Mouse (Mus musculus) mesoderm, embryonic 11.5 days (tissue): ENCODE data around the gene Shb.
A peak's percentile ranks its signal among the peaks of the same experiment; 100 is the strongest.

Experiments used
- DNase-seq: peaks from one replicate; pipeline ENCODE4 v3.0.0-alpha.2; 2012; ENCODE audit warnings: low read depth, low spot score

Shb gene

DNA sequence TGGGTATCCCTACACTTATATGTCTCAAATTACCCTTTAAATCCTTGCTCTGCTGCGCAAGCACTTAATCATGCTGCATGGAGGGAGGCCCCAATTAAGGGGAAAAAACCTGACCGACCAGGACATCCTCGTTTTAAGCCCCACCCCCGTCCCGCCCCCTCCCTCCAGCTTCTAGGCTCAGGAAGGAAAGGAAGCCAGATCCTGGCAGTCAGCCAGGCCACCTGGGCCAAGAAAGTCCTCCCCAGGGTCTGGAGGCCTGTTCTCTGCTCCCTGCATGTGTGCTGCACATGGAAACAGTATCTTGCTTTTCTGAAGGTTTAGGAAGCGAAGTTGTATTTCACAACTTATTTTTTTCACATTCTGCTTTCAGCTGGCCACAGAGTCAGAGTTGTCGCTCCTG lies at the start of gene Shb:
TSS of gene Shb (minus strand) at position 96 of the 400 bp plus-strand sequence.
- DNase-seq = peak; percentile 90

DNA sequence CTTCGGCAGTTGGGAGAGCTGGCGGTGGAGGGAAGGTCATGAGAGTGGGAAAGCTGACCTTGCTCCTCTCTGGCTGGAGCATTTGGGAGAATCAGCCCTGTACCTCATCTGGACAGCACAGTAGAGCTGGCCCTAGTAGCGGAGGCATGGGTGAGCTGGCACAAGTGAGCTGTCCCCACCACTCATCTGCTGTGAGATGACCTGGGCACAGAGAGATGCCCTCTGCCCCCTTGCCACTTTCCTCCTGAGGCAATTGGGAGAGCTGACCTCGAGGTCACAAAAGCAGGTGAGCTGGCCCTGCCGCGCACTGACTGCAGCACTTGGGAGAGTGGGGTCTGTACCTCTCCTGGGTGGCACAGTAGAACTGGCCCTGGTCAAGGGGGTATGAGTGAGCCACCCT lies 48.8 kb upstream of the Shb start:
- no peak for DNase-seq

DNA sequence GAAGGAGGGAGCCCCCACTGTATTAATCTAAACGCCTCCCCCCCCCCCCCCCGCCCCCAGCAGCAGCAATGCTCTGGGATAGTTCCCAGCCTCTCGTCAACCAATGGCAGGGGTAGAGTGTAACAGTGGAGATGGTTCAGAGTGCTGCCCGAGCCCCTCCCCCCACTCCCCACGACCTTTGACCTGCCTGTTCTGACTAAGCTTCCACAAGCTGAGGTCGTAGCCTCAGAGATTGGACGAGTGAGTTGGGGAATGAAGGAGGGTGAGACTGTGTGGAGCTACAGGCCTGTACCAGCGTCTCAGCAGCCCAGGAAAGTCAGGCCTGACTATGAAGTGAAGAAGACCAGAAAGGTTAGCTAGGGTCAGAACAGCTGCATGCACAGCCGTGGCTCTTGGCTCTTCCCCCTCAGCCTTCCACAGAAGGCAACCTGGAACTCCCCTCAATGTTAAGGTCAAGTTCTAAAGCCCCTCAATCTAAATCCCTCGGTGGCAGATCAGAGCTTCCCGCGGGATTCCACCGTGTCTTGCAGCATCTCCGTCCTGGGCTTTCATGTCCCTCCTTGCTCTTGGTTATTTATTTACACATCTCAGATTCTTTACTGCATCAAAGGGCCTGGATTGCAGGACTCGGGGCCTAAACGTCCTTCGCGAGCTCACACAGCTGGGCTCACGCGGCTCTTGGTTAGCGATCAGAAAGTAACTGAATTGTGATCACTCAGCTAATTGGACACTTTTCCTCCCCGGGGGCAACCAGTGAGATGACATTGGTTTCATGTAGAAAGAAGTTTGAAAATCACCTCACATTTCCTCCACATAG lies 46.5 kb upstream of the Shb start:
- peak; percentile 46 for DNase-seq

- no peak for DNase-seq
Observed at GRCm38 (mm10) chr4:45577631-45578030, 45.4 kb upstream of the Shb start.

GRCm38 (mm10) chr4:45574614-45575169 lies 42.4 kb upstream of the Shb start:
- DNase-seq = no peak

GRCm38 (mm10) chr4:45569521-45569920 lies 37.3 kb upstream of the Shb start:
- DNase-seq = no peak

DNA sequence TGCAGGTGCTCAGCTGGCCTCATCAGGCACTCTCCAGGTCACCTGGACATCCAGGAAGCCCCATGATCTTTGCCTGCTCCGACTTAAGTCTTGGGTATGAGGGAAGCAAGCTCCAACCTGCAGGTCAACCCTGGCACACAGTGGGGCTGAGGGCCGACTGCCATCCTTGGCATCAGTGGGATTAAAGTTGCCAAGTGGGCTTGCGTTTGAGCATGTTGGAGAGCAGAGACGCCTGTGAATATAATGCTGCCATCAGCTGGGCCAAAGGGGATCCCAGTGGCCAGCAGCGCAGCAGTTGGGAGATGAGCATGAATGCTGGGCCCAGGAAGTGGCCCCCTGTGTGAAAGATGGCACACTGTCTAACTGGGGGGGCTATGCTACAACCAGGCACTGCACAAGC lies 25.9 kb upstream of the Shb start:
- no peak for DNase-seq

DNA sequence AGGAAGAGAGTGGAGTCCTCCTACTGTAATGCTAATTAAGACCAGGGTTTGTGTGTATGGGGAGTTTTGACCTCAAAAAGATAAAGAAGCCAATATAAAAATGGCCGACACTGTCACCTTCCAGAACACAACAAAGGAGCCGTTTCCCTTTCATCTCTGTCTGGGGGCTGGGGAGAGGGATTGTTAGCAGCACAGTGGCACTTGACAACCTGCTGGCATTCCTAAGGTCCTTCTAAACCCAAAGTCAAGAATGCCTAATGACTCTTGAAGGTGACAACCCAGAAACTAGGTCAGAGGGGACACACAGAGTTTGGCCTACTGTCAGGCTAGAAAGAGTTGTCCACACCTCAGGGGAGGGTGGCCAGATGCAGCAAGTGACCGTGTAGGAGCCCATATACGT lies 20.3 kb upstream of the Shb start:
- DNase-seq = no peak

- no peak for DNase-seq
Observed at GRCm38 (mm10) chr4:45550970-45551369, 18.7 kb upstream of the Shb start.

DNA sequence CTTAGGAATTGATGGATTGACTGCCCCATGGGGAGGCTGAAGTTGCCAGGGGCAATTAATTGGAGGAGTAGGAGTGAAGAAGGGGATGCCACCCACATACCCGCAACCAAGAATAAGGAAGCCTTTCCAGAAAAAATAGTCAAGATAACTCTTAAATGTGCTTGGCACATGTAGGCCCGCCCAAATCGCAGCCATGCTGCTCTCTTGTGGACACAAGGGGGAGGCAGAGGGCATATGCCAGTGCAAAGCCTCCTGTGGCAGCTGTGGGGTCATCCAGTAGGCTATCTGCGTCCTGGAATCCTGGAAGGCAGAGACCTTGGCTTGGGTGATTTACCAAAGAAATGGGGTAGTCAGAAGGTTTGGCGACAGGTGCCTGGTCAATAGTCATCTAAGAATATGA lies 17.2 kb upstream of the Shb start:
- DNase-seq = no peak

DNA sequence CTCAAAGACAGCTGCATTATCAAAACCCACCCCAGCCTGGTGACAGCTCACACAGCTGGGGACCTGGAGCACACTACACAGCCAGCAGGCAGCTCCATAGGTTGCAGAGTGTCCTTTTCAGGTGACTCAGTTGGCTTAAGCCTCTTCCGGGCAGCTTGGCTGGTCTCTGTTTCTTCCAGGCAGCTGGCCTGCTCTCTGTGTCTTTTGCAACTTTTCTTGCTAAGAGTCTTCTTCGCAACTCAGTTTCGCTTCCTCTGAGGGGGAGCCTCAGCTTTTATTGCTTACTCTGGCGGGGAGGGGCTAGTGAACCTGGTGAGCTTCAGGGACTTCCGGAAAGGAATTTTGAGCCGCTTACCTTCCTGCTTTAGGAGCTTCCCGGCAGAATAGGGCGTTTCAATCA lies 13.6 kb upstream of the Shb start:
- no peak for DNase-seq

GRCm38 (mm10) chr4:45543481-45544051 lies 11.3 kb upstream of the Shb start:
- DNase-seq = no peak

GRCm38 (mm10) chr4:45540151-45540933 lies 8.1 kb upstream of the Shb start:
- DNase-seq = no peak

- DNase-seq = no peak
Observed at GRCm38 (mm10) chr4:45539187-45539586, 6.9 kb upstream of the Shb start.

DNA sequence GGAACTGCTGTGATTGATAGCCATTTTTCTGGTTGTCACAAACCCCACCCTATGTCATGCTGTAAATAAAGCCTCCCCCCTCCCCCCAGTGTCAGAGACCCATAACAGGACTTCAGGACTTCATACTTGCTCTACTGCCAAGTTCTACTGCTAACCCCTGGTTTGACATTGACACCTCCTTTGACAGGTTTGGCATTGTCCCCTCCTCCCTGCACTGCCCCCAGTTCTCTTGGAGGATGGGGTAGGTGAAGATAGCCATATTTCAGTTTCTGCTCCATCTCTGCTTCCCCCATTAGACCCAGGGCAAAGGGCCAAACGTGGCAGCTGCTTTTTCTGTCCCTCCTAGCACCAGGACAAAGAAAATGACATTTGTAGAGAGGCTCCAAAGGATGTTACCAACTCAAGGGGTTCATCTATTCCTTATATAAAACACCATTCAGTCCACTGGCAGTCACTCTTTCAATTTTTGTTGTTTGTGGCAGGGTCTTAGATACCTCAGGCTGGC lies 1.2 kb upstream of the Shb start:
- DNase-seq = no peak

- DNase-seq = peak; percentile 93
Observed at GRCm38 (mm10) chr4:45530662-45531542, 1.4 kb downstream of the Shb start.

GRCm38 (mm10) chr4:45529986-45530597 lies 2.2 kb downstream of the Shb start:
- no peak for DNase-seq

DNA sequence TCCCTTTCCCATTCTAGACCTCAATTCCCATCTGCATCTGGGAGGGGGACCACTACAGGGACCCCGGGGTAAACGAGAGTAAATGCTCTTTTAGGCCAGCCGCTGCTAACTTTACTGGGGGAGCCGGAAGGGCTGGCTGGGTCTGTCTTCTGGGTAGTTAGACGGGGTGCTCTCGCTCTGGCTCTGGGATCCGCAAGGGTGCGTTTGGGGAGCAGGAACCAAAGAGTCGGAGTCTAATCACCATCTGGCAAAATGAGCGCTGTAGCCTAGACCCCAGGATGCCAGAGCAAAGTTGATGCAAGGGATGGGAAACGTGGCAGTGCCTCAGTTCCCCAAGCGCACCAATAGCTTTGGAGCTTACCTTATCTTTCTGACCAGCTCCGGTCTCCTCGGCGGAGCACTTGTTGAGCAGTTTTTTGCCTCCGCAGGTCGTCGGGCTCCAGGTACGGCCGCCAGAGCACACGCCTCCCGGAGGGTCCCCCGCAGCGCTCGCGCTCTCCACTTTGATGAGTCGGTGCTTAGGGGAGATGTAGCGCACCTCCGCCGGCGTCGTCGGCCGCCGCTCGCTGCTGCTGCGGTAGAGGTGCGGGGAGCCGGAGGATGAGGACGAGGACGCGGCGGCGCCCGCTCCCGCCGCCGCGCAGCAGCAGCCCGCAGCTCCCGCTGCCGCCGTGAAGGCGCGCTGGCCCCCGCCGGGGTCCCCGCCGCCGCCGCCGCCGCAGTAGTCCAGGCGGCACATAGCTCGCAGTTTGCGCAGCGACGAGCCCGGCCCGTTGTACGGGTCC lies 2.9 kb downstream of the Shb start:
- DNase-seq = no peak

DNA sequence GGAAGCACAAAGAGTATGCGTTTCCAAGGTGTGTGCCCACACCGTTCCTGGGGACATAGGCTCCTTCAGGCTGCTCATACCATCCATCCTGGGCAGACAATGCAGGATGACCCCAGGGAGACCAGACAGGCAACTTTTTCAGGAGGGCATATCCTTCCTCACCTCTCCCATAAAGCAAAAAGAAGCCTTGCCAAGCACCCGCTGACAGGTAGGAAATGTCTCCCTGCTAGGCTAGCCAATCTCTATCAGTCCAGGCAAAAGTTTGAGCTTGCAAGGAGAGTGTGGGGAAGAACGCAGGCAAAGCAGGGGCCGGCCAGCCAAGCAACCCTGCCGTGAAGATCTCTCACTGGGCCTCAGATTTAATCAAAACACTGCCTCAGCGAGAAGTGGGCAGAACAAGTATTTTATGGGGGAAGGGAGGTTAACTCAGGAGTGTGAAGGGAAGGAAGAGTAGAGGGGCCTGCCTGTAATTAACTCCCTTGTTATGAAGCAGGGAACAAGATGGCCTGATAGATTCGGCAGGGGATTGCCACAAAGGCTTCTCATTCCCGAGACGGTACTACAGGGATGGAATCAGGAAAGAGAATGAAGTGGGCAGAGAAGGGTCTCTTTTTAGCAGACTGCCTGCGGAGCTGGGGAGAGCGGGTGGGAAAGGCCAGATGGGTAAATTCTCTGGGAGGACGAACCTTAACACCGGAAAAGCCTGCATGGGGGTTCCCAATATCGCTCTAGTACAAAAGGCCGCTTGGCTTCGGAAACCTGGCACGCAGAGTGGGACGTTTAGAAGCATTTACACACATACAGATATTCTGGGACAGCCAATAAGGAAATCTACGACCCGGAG lies 3.7 kb downstream of the Shb start:
- DNase-seq = no peak
